Mouse (Mus musculus): ENCODE measurements around the gene Nup153. TPM values are rescaled to one million over a fixed set of nuclear protein-coding genes. Genes with fewer than 3 reads are reported as not detected.
A peak's percentile ranks its signal among the peaks of the same experiment; 100 is the strongest.

Gene Nup153
- polyA plus RNA-seq (2015; fragmentation: Nextera tagmentation; extraction: Ambion mirVana): 17.8 and 21.9 TPM in 2 replicates

- WGBS: under 1% methylated on average over 51 of the region's 51 CpGs
- Histone ChIP-seq H3K27ac (replicated peaks) (peak within 1 kb of the TSS; percentile 94), H3K36me3 (no peaks in the 10 kb centered on the region), H3K9ac (peak within 1 kb of the TSS; percentile 95), H3K27me3 (no peaks in the 10 kb centered on the region), H3K4me2 (peak within 1 kb of the TSS; percentile 93), H3K4me3 (peak within 1 kb of the TSS; percentile 100), H3K9me3 (no peaks in the 10 kb centered on the region), H3K4me1 (replicated peaks) (peaks cover 28% of the 10 kb centered on the region)
- ATAC-seq (ENCODE audit: low read depth): peak; percentile 97
Measured at GRCm38 (mm10) chr13:46727837-46728268, at the start of gene Nup153. Gene Nup153 (minus strand): TSS chr13:46727940.

- Histone ChIP-seq H3K27ac (replicated peaks) (no peak overlapping the region), H3K4me3 (no peak overlapping the region), H3K36me3 (peaks cover 43% of the 10 kb centered on the region), H3K4me2 (no peak overlapping the region), H3K9me3 (0 out of 2 replicates have a peak, but pooled peaks cover 2% of the 10 kb centered on the region), H3K27me3 (no peaks in the 10 kb centered on the region), H3K9ac (no peak overlapping the region), H3K4me1 (replicated peaks) (peaks cover 8% of the 10 kb centered on the region)
- 96% methylated on average over 3 of the region's 3 CpGs for whole genome bisulfite sequencing
- no peak for ATAC-seq (ENCODE audit: low read depth)
Measured at GRCm38 (mm10) chr13:46777461-46777860, 49.7 kb upstream of the Nup153 start.

- Histone ChIP-seq H3K4me3 (no peak overlapping the region), H3K27me3 (no peaks in the 10 kb centered on the region), H3K4me2 (no peak overlapping the region), H3K27ac (replicated peaks) (no peak overlapping the region), H3K36me3 (peaks cover 49% of the 10 kb centered on the region), H3K9ac (no peak overlapping the region), H3K4me1 (replicated peaks) (peaks cover 8% of the 10 kb centered on the region), H3K9me3 (0 out of 2 replicates have a peak, but pooled peaks cover 2% of the 10 kb centered on the region)
- ATAC-seq (ENCODE audit: low read depth): no peak
- whole genome bisulfite sequencing: 83% methylated on average over 14 of the region's 14 CpGs
Measured at GRCm38 (mm10) chr13:46776636-46777305, 49.0 kb upstream of the Nup153 start.

- Histone ChIP-seq H3K4me2 (no peak overlapping the region), H3K9me3 (0 out of 2 replicates have a peak, but pooled peaks cover 2% of the 10 kb centered on the region), H3K4me1 (replicated peaks) (peaks cover 2% of the 10 kb centered on the region), H3K27ac (replicated peaks) (no peak overlapping the region), H3K36me3 (peaks cover 66% of the 10 kb centered on the region), H3K9ac (no peak overlapping the region), H3K27me3 (no peaks in the 10 kb centered on the region), H3K4me3 (no peak overlapping the region)
- no peak for ATAC-seq (ENCODE audit: low read depth)
- WGBS: 94% methylated on average over 5 of the region's 5 CpGs
Measured at GRCm38 (mm10) chr13:46774998-46775397, 47.3 kb upstream of the Nup153 start.

GRCm38 (mm10) chr13:46772581-46772980 is 44.8 kb upstream of the Nup153 start:
- Histone ChIP-seq H3K27ac (replicated peaks) (no peak overlapping the region), H3K9ac (no peak overlapping the region), H3K4me3 (no peak overlapping the region), H3K4me2 (no peak overlapping the region), H3K36me3 (peaks cover 82% of the 10 kb centered on the region), H3K9me3 (0 out of 2 replicates have a peak, but pooled peaks cover 2% of the 10 kb centered on the region), H3K27me3 (no peaks in the 10 kb centered on the region), H3K4me1 (replicated peaks) (no peaks in the 10 kb centered on the region)
- WGBS: 98% methylated on average over 13 of the region's 13 CpGs
- ATAC-seq (ENCODE audit: low read depth): no peak

GRCm38 (mm10) chr13:46765361-46765760 is 37.6 kb upstream of the Nup153 start:
- H3K4me3 ChIP-seq: no peak overlapping the region
- H3K4me2 ChIP-seq: no peak overlapping the region
- H3K27me3 ChIP-seq: no peaks in the 10 kb centered on the region
- no peaks in the 10 kb centered on the region for H3K9me3 ChIP-seq
- ATAC-seq (ENCODE audit: low read depth): no peak
- no peaks in the 10 kb centered on the region for H3K4me1 ChIP-seq (replicated peaks)
- H3K27ac ChIP-seq (replicated peaks): no peak overlapping the region
- 99% methylated on average over 2 of the region's 2 CpGs for WGBS
- peaks cover 70% of the 10 kb centered on the region for H3K36me3 ChIP-seq
- no peak overlapping the region for H3K9ac ChIP-seq

GRCm38 (mm10) chr13:46763210-46763609 is 35.5 kb upstream of the Nup153 start:
- Histone ChIP-seq H3K4me3 (no peak overlapping the region), H3K27ac (replicated peaks) (no peak overlapping the region), H3K9me3 (no peaks in the 10 kb centered on the region), H3K9ac (no peak overlapping the region), H3K36me3 (peaks cover 62% of the 10 kb centered on the region), H3K4me1 (replicated peaks) (peaks cover 8% of the 10 kb centered on the region), H3K27me3 (no peaks in the 10 kb centered on the region), H3K4me2 (no peak overlapping the region)
- whole genome bisulfite sequencing: 96% methylated on average over 9 of the region's 9 CpGs
- no peak for ATAC-seq (ENCODE audit: low read depth)

- no peak for ATAC-seq (ENCODE audit: low read depth)
- Histone ChIP-seq H3K4me3 (no peak overlapping the region), H3K36me3 (peaks cover 57% of the 10 kb centered on the region), H3K9me3 (no peaks in the 10 kb centered on the region), H3K27me3 (no peaks in the 10 kb centered on the region), H3K4me1 (replicated peaks) (peaks cover 8% of the 10 kb centered on the region), H3K27ac (replicated peaks) (no peak overlapping the region), H3K9ac (no peak overlapping the region), H3K4me2 (no peak overlapping the region)
- 63% methylated on average over 6 of the region's 6 CpGs for WGBS
Measured at GRCm38 (mm10) chr13:46760921-46761320, 33.2 kb upstream of the Nup153 start.

GRCm38 (mm10) chr13:46759281-46759809 is 31.6 kb upstream of the Nup153 start:
- H3K27me3 ChIP-seq: no peaks in the 10 kb centered on the region
- H3K27ac ChIP-seq (replicated peaks): peak overlapping the region; percentile 59; the same call in 1 of the 2 replicates
- WGBS: 49% methylated on average over 8 of the region's 8 CpGs
- H3K9ac ChIP-seq: peak overlapping the region; percentile 34; the same call in 1 of the 2 replicates
- H3K4me1 ChIP-seq (replicated peaks): peaks cover 8% of the 10 kb centered on the region
- no peak overlapping the region for H3K4me3 ChIP-seq
- ATAC-seq (ENCODE audit: low read depth): peak; percentile 50; the same call in 1 of the 2 replicates
- H3K9me3 ChIP-seq: no peaks in the 10 kb centered on the region
- H3K36me3 ChIP-seq: peaks cover 46% of the 10 kb centered on the region
- no peak overlapping the region for H3K4me2 ChIP-seq

GRCm38 (mm10) chr13:46758627-46759026 is 30.9 kb upstream of the Nup153 start:
- no peak overlapping the region for H3K4me2 ChIP-seq
- H3K36me3 ChIP-seq: peaks cover 41% of the 10 kb centered on the region
- H3K27me3 ChIP-seq: no peaks in the 10 kb centered on the region
- peak overlapping the region; percentile 59; the same call in 1 of the 2 replicates for H3K27ac ChIP-seq (replicated peaks)
- peaks cover 8% of the 10 kb centered on the region for H3K4me1 ChIP-seq (replicated peaks)
- WGBS: 92% methylated on average over 13 of the region's 13 CpGs
- H3K4me3 ChIP-seq: no peak overlapping the region
- no peak overlapping the region for H3K9ac ChIP-seq
- H3K9me3 ChIP-seq: no peaks in the 10 kb centered on the region
- ATAC-seq (ENCODE audit: low read depth): no peak

GRCm38 (mm10) chr13:46757946-46758345 is 30.2 kb upstream of the Nup153 start:
- 89% methylated on average over 7 of the region's 7 CpGs for WGBS
- Histone ChIP-seq H3K9me3 (no peaks in the 10 kb centered on the region), H3K4me2 (no peak overlapping the region), H3K9ac (no peak overlapping the region), H3K27me3 (no peaks in the 10 kb centered on the region), H3K4me3 (no peak overlapping the region), H3K27ac (replicated peaks) (no peak overlapping the region), H3K4me1 (replicated peaks) (peaks cover 8% of the 10 kb centered on the region), H3K36me3 (peaks cover 41% of the 10 kb centered on the region)
- no peak for ATAC-seq (ENCODE audit: low read depth)

GRCm38 (mm10) chr13:46753294-46753693 is 25.6 kb upstream of the Nup153 start:
- Histone ChIP-seq H3K9ac (no peak overlapping the region), H3K4me2 (no peak overlapping the region), H3K9me3 (no peaks in the 10 kb centered on the region), H3K4me3 (no peak overlapping the region), H3K27ac (replicated peaks) (no peak overlapping the region), H3K27me3 (no peaks in the 10 kb centered on the region), H3K36me3 (peaks cover 46% of the 10 kb centered on the region), H3K4me1 (replicated peaks) (no peaks in the 10 kb centered on the region)
- WGBS: 90% methylated on average over 5 of the region's 5 CpGs
- no peak for ATAC-seq (ENCODE audit: low read depth)
